Mouse (Mus musculus): ENCODE results near the gene Ptprm. TPM values are rescaled to one million over a fixed set of nuclear protein-coding genes. Genes with fewer than 3 reads are reported as not detected.

Gene Ptprm
- total RNA-seq, 1 experiment from 2014 or later = not detected

GRCm38 (mm10) chr17:66925611-66926010 lies 428.6 kb downstream of the Ptprm start:
- ATAC-seq (replicated peaks in 1 of 2; ENCODE audit: insufficient read depth in 1 of 2, low FRiP score in 2 of 2, low TSS enrichment in 1 of 2, low read depth in 1 of 2, poor library complexity in 2 of 2, severe bottlenecking in 2 of 2) = no peak

DNA sequence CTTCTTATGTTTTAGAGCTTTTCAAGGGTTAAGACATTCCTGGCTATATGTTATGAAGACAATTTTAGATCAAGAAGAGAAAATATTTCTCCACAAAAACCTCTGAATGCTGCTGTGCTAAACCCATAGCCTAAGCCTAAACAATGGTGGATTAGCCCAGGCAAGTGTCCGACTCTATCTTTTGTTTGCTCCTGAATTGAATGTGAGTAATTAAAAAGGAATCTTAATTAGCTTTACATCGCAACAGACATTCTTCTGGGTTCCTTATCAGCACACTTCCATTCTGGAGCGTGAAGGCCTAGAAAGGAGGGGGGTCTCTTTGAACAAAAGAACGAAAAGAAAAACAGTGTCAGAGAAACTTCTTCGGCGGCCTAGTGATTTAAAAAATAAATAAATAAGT lies 439.6 kb downstream of the Ptprm start:
- ATAC-seq (replicated peaks in 1 of 2; ENCODE audit: insufficient read depth in 1 of 2, low FRiP score in 2 of 2, low TSS enrichment in 1 of 2, low read depth in 1 of 2, poor library complexity in 2 of 2, severe bottlenecking in 2 of 2) = no peak

- ATAC-seq (replicated peaks in 1 of 2; ENCODE audit: insufficient read depth in 1 of 2, low FRiP score in 2 of 2, low TSS enrichment in 1 of 2, low read depth in 1 of 2, poor library complexity in 2 of 2, severe bottlenecking in 2 of 2) = no peak
Observed at GRCm38 (mm10) chr17:66912533-66912932, 441.7 kb downstream of the Ptprm start.

GRCm38 (mm10) chr17:66912120-66912519 lies 442.1 kb downstream of the Ptprm start:
- ATAC-seq (replicated peaks in 1 of 2; ENCODE audit: insufficient read depth in 1 of 2, low FRiP score in 2 of 2, low TSS enrichment in 1 of 2, low read depth in 1 of 2, poor library complexity in 2 of 2, severe bottlenecking in 2 of 2) = no peak

DNA sequence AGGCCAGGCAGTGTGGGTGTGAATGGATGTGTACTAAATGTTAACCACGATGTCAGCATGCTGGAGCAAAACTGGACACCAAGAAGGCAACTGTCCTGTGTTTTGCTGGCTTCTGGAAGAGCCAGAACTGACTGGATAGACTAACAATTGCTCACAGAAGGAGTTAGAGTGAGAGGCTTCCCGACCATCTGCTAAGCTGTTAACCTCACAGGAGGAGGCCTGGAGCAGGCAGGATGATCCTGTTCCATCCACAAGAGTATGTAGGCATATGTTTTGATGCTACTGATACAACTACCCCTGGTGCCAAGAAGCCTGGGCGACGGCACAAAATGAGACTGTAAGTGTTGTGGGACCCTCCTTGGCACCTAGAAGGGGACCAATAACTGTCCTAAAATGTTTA lies 444.4 kb downstream of the Ptprm start:
- no peak for ATAC-seq (replicated peaks in 1 of 2; ENCODE audit: insufficient read depth in 1 of 2, low FRiP score in 2 of 2, low TSS enrichment in 1 of 2, low read depth in 1 of 2, poor library complexity in 2 of 2, severe bottlenecking in 2 of 2)

DNA sequence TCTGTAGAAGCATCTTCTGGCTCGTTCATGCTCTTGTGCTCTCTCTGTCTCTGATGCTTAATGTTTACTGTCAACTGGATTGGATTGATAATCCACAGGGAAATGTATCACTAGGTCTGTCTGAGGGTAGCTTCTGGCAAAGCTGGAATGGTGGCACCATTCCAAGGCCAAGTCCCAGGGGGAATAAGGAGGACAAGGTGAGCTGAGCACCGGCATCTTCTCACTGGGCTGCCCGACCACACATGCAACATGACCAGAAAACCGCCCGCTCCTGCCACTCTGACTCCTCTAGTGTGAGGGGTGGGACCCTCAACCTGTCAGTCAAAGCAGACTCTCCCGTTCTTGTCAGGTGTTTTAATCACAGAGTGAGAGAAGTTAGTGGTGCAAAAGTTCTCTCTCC lies 445.3 kb downstream of the Ptprm start:
- ATAC-seq (replicated peaks in 1 of 2; ENCODE audit: insufficient read depth in 1 of 2, low FRiP score in 2 of 2, low TSS enrichment in 1 of 2, low read depth in 1 of 2, poor library complexity in 2 of 2, severe bottlenecking in 2 of 2) = no peak

DNA sequence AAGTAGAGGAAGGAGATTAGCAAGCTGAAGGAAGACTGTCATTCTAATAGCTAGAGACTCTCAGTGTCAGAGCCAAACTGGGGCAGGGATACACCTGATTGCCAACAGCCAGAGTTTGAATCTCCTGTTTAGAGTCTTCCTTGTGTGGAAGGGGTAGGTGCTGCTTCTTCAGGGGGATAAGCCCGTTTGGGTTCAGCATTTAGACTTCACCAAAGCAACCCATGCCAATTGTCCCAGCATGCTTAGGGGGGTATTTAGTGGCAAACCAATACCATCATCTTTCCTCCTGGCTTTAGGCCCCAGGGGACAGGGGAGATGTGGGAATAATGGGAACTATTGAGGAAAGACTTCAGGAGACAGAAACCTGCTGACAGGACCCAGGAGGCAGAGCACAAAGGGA lies 460.1 kb downstream of the Ptprm start:
- no peak for ATAC-seq (replicated peaks in 1 of 2; ENCODE audit: insufficient read depth in 1 of 2, low FRiP score in 2 of 2, low TSS enrichment in 1 of 2, low read depth in 1 of 2, poor library complexity in 2 of 2, severe bottlenecking in 2 of 2)

- ATAC-seq (replicated peaks in 1 of 2; ENCODE audit: insufficient read depth in 1 of 2, low FRiP score in 2 of 2, low TSS enrichment in 1 of 2, low read depth in 1 of 2, poor library complexity in 2 of 2, severe bottlenecking in 2 of 2) = no peak
Observed at GRCm38 (mm10) chr17:66891916-66892315, 462.3 kb downstream of the Ptprm start.

- no peak for ATAC-seq (replicated peaks in 1 of 2; ENCODE audit: insufficient read depth in 1 of 2, low FRiP score in 2 of 2, low TSS enrichment in 1 of 2, low read depth in 1 of 2, poor library complexity in 2 of 2, severe bottlenecking in 2 of 2)
Observed at GRCm38 (mm10) chr17:66891067-66891862, 463.0 kb downstream of the Ptprm start.

GRCm38 (mm10) chr17:66882304-66882703 lies 472.0 kb downstream of the Ptprm start:
- ATAC-seq (replicated peaks in 1 of 2; ENCODE audit: insufficient read depth in 1 of 2, low FRiP score in 2 of 2, low TSS enrichment in 1 of 2, low read depth in 1 of 2, poor library complexity in 2 of 2, severe bottlenecking in 2 of 2) = no peak

GRCm38 (mm10) chr17:66880969-66881701 lies 473.1 kb downstream of the Ptprm start:
- ATAC-seq (replicated peaks in 1 of 2; ENCODE audit: insufficient read depth in 1 of 2, low FRiP score in 2 of 2, low TSS enrichment in 1 of 2, low read depth in 1 of 2, poor library complexity in 2 of 2, severe bottlenecking in 2 of 2) = no peak

DNA sequence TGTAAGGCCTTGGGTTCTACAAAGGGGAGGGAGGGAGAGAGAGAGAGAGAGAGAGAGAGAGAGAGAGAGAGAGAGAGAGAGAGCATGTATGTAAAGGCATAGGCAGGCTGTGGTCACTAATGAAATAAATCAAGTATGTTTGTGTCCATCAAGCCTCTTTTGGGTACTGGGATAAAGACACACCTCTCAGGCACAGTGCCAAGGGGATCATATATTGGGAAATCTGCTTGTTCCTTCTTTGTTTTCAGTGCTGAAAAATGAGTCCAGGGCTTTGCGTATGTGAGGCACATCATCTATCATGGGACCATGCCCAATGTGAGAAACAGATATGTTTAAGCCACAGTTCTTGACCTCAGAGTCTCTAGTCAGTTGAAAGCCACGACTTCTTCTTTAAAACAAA lies 475.1 kb downstream of the Ptprm start:
- ATAC-seq (replicated peaks in 1 of 2; ENCODE audit: insufficient read depth in 1 of 2, low FRiP score in 2 of 2, low TSS enrichment in 1 of 2, low read depth in 1 of 2, poor library complexity in 2 of 2, severe bottlenecking in 2 of 2) = no peak

- no peak for ATAC-seq (replicated peaks in 1 of 2; ENCODE audit: insufficient read depth in 1 of 2, low FRiP score in 2 of 2, low TSS enrichment in 1 of 2, low read depth in 1 of 2, poor library complexity in 2 of 2, severe bottlenecking in 2 of 2)
Observed at GRCm38 (mm10) chr17:66877582-66877981, 476.7 kb downstream of the Ptprm start.

GRCm38 (mm10) chr17:66874810-66875209 lies 479.4 kb downstream of the Ptprm start:
- no peak for ATAC-seq (replicated peaks in 1 of 2; ENCODE audit: insufficient read depth in 1 of 2, low FRiP score in 2 of 2, low TSS enrichment in 1 of 2, low read depth in 1 of 2, poor library complexity in 2 of 2, severe bottlenecking in 2 of 2)

GRCm38 (mm10) chr17:66871396-66871795 lies 482.9 kb downstream of the Ptprm start:
- no peak for ATAC-seq (replicated peaks in 1 of 2; ENCODE audit: insufficient read depth in 1 of 2, low FRiP score in 2 of 2, low TSS enrichment in 1 of 2, low read depth in 1 of 2, poor library complexity in 2 of 2, severe bottlenecking in 2 of 2)

- ATAC-seq (replicated peaks in 1 of 2; ENCODE audit: insufficient read depth in 1 of 2, low FRiP score in 2 of 2, low TSS enrichment in 1 of 2, low read depth in 1 of 2, poor library complexity in 2 of 2, severe bottlenecking in 2 of 2) = no peak
Observed at GRCm38 (mm10) chr17:66869581-66870002, 484.7 kb downstream of the Ptprm start.

- ATAC-seq (replicated peaks in 1 of 2; ENCODE audit: insufficient read depth in 1 of 2, low FRiP score in 2 of 2, low TSS enrichment in 1 of 2, low read depth in 1 of 2, poor library complexity in 2 of 2, severe bottlenecking in 2 of 2) = no peak
Observed at GRCm38 (mm10) chr17:66864441-66864840, 489.8 kb downstream of the Ptprm start.

GRCm38 (mm10) chr17:66861557-66861956 lies 492.7 kb downstream of the Ptprm start:
- ATAC-seq (replicated peaks in 1 of 2; ENCODE audit: insufficient read depth in 1 of 2, low FRiP score in 2 of 2, low TSS enrichment in 1 of 2, low read depth in 1 of 2, poor library complexity in 2 of 2, severe bottlenecking in 2 of 2) = no peak

- no peak for ATAC-seq (replicated peaks in 1 of 2; ENCODE audit: insufficient read depth in 1 of 2, low FRiP score in 2 of 2, low TSS enrichment in 1 of 2, low read depth in 1 of 2, poor library complexity in 2 of 2, severe bottlenecking in 2 of 2)
Observed at GRCm38 (mm10) chr17:66858757-66859156, 495.5 kb downstream of the Ptprm start.

All from hematopoietic stem cell, adult 5-6 weeks (primary cell).